ENCODE assay signal across 8 mouse cellular contexts in the genomic region with DNA sequence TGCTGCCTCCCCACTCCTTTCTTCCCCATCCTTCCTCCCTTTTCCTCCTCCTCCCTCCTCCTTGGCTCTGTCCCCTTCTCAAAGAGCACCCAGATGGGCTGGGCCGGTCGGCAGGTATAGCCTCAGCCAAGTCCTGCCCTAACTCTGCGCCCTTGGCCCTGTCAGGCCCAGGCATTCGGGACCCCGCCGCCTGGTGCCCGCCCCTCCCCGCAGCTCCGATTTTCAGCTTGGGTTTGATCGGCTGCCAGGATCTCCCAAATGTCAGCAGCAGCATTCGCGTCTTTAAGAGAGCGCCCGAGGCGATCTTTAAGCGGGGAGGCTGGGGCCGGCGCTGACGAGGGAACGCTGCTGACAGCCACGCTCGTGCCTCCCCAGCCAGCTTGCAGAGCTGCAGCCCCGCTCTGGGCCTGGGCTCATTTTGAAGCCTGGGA.
A peak's percentile ranks its signal among the peaks of the same experiment; 100 is the strongest.
DNase-seq lines count a peak whose midpoint lies in the region; ATAC-seq and TF ChIP-seq lines count a peak whose summit lies in the region.
"Had no signal": no experiment of that assay in that cellular context is flagged by ENCODE, and none has a peak within 500 bp of the region (broad histone marks: within the 10 kb centered on the region; RNA-seq: fewer than 3 reads in every experiment).

No protein-coding gene starts in this region.

- H3K27ac ChIP-seq in heart, adult 2 months = peak overlapping the region; percentile 77
- peak overlapping the region; percentile 87 for H3K27ac ChIP-seq in intestine, embryonic 16.5 days (ENCODE audit: low read length)
- peak overlapping the region; percentile 23; the same call in 1 of the 2 replicates for H3K27ac ChIP-seq in liver, embryonic 12.5 days
- peak overlapping the region; percentile 79 for H3K27ac ChIP-seq in neural tube, embryonic 15.5 days (replicated peaks)
- H3K27ac ChIP-seq: liver, embryonic 14.5 days had no signal

- TF ChIP-seq POLR2A in heart, adult 2 months (IDR thresholded peaks at IDR 0.05; ENCODE audit: insufficient read depth, low read depth, low read length) = no peak

- no peaks in the 10 kb centered on the region for H3K27me3 ChIP-seq in heart, adult 2 months (ENCODE audit: control insufficient read depth, insufficient read depth, low read length)
- no peaks in the 10 kb centered on the region for H3K27me3 ChIP-seq in intestine, embryonic 16.5 days (replicated peaks; ENCODE audit: control insufficient read depth, insufficient read depth, low read length)
- peaks cover 35% of the 10 kb centered on the region for H3K27me3 ChIP-seq in liver, embryonic 12.5 days (replicated peaks)
- no peaks in the 10 kb centered on the region for H3K27me3 ChIP-seq in neural tube, embryonic 15.5 days (replicated peaks)

- peak; percentile 24; the same call in 1 of the 2 replicates for ATAC-seq in intestine, embryonic 16.5 days
- ATAC-seq in liver, embryonic 12.5 days = no peak
- ATAC-seq in neural tube, embryonic 15.5 days (ENCODE audit: low FRiP score) = no peak

- no peaks in the 10 kb centered on the region for H3K79me2 ChIP-seq in heart, adult 2 months (replicated peaks; ENCODE audit: control insufficient read depth, insufficient read depth, low read length)

- H3K4me3 ChIP-seq in heart, adult 2 months = no peak overlapping the region
- no peak overlapping the region for H3K4me3 ChIP-seq in intestine, embryonic 16.5 days (ENCODE audit: low read length)
- no peak overlapping the region for H3K4me3 ChIP-seq in liver, embryonic 12.5 days
- H3K4me3 ChIP-seq in neural tube, embryonic 15.5 days (replicated peaks) = no peak overlapping the region; the same call in 1 of the 2 replicates

- intact Hi-C loops in heart, adult 2 months (cut with DNase I) = no loop called here

- 0 out of 2 replicates have a peak, but pooled peaks cover 3% of the 10 kb centered on the region for H3K9me3 ChIP-seq in intestine, embryonic 16.5 days (ENCODE audit: control insufficient read depth, low read length)
- no peaks in the 10 kb centered on the region for H3K9me3 ChIP-seq in liver, embryonic 12.5 days (replicated peaks)
- H3K9me3 ChIP-seq in neural tube, embryonic 15.5 days (replicated peaks) = no peaks in the 10 kb centered on the region

- peak overlapping the region; percentile 62 for H3K9ac ChIP-seq in heart, adult 2 months (ENCODE audit: low read depth, low read length)
- peak overlapping the region; percentile 61 for H3K9ac ChIP-seq in intestine, embryonic 16.5 days (ENCODE audit: low read depth, low read length)
- H3K9ac ChIP-seq in liver, embryonic 12.5 days = no peak overlapping the region
- peak overlapping the region; percentile 41 for H3K9ac ChIP-seq in neural tube, embryonic 15.5 days (replicated peaks)
- H3K9ac ChIP-seq: liver, embryonic 14.5 days had no signal

- no peaks in the 10 kb centered on the region for H3K36me3 ChIP-seq in heart, adult 2 months (ENCODE audit: control insufficient read depth, insufficient read depth, low read length)
- H3K36me3 ChIP-seq in intestine, embryonic 16.5 days (ENCODE audit: control insufficient read depth, insufficient read depth, low read length) = no peaks in the 10 kb centered on the region
- H3K36me3 ChIP-seq in liver, embryonic 12.5 days = no peaks in the 10 kb centered on the region
- H3K36me3 ChIP-seq in neural tube, embryonic 15.5 days = no peaks in the 10 kb centered on the region

- TF ChIP-seq CTCF in heart, adult 2 months (IDR thresholded peaks at IDR 0.05) = no peak

- no peak overlapping the region; the same call in 1 of the 2 replicates for H3K4me2 ChIP-seq in intestine, embryonic 16.5 days (ENCODE audit: low read depth, low read length)
- H3K4me2 ChIP-seq in liver, embryonic 12.5 days = peak overlapping the region; percentile 12; the same call in 1 of the 2 replicates
- peak overlapping the region; percentile 40 for H3K4me2 ChIP-seq in neural tube, embryonic 15.5 days

- TF ChIP-seq EP300 in heart, adult 2 months (IDR thresholded peaks at IDR 0.05; ENCODE audit: insufficient read depth, low read depth, low read length) = no peak

- H3K4me1 ChIP-seq in heart, adult 2 months (ENCODE audit: control insufficient read depth, insufficient read depth, low read length) = peaks cover 38% of the 10 kb centered on the region
- H3K4me1 ChIP-seq in intestine, embryonic 16.5 days (ENCODE audit: control insufficient read depth, insufficient read depth, low read length) = peaks cover 38% of the 10 kb centered on the region
- H3K4me1 ChIP-seq in liver, embryonic 12.5 days = peaks cover 32% of the 10 kb centered on the region
- H3K4me1 ChIP-seq in neural tube, embryonic 15.5 days = peaks cover 45% of the 10 kb centered on the region

- 13% methylated on average over 23 of the region's 23 CpGs for WGBS in heart, adult 2 months
- 23% methylated on average over 23 of the region's 23 CpGs for WGBS in intestine, embryonic 16.5 days
- 32% methylated on average over 23 of the region's 23 CpGs for WGBS in liver, embryonic 12.5 days (ENCODE audit: insufficient replicate concordance)
- 5% methylated on average over 23 of the region's 23 CpGs for WGBS in neural tube, embryonic 15.5 days

- DNase-seq in R1 (ENCODE audit: low read depth, low spot score) = peak; percentile 59
- peak; percentile 83 to 84 for DNase-seq in adrenal gland, postnatal 36 days
- DNase-seq in heart, adult 2 months = peak; percentile 67 to 70
- DNase-seq in spleen, postnatal 4 days (ENCODE audit: low spot score in 2 of 2) = no peak

Comparison
In these comparisons a context has a peak if more than half of its experiments do, and no peak if none do; other contexts are left out.
1. DNase-seq: peak in R1 (single experiment), adrenal gland, postnatal 36 days (2 of 2) and heart, adult 2 months (2 of 2); none in spleen, postnatal 4 days (0 of 2).
2. H3K27ac ChIP-seq: peak in every context shown above with its lines; median percentile 87 in intestine, embryonic 16.5 days; 79 in neural tube, embryonic 15.5 days; 77 in heart, adult 2 months; 23 in liver, embryonic 12.5 days.